Comparison of ENCODE assay signal across 13 mouse cellular contexts in genomic region chr6:115990479-115990878, GRCm38 (mm10). TPM values are rescaled to one million over a fixed set of nuclear protein-coding genes. Genes with fewer than 3 reads are reported as not detected.
DNase-seq lines count a peak whose midpoint lies in the region; ATAC-seq and TF ChIP-seq lines count a peak whose summit lies in the region.
"Had no signal": no experiment of that assay in that cellular context is flagged by ENCODE, and none has a peak within 500 bp of the region (broad histone marks: within the 10 kb centered on the region; RNA-seq: fewer than 3 reads in every experiment).

No protein-coding gene starts in this region.

- peak overlapping the region; percentile 83 for H3K9ac ChIP-seq in kidney, postnatal 0 days (ENCODE audit: low read depth, low read length)
- H3K9ac ChIP-seq in forebrain, embryonic 16.5 days (replicated peaks; ENCODE audit: low read depth, low read length), result no peak overlapping the region
- no peak overlapping the region for H3K9ac ChIP-seq in limb, embryonic 15.5 days

- 71% methylated on average over 9 of the region's 9 CpGs for WGBS in kidney, postnatal 0 days
- 90% methylated on average over 9 of the region's 9 CpGs for WGBS in embryonic facial prominence, embryonic 10.5 days
- WGBS in forebrain, embryonic 16.5 days, result 80% methylated on average over 9 of the region's 9 CpGs
- WGBS in limb, embryonic 15.5 days, result 79% methylated on average over 9 of the region's 9 CpGs

- no peak for TF ChIP-seq CTCF in kidney, postnatal 0 days (IDR thresholded peaks at IDR 0.05; ENCODE audit: low read depth)

- H3K4me3 ChIP-seq in kidney, postnatal 0 days (replicated peaks; ENCODE audit: low read depth, low read length), result peak overlapping the region; percentile 70
- H3K4me3 ChIP-seq in embryonic facial prominence, embryonic 10.5 days, result peak overlapping the region; percentile 62
- H3K4me3 ChIP-seq in forebrain, embryonic 16.5 days (replicated peaks; ENCODE audit: low read length), result no peak overlapping the region
- peak overlapping the region; percentile 62 for H3K4me3 ChIP-seq in limb, embryonic 15.5 days

- no peaks in the 10 kb centered on the region for H3K36me3 ChIP-seq in kidney, postnatal 0 days (ENCODE audit: insufficient read depth, low read length)
- H3K36me3 ChIP-seq in embryonic facial prominence, embryonic 10.5 days (replicated peaks), result no peaks in the 10 kb centered on the region
- no peaks in the 10 kb centered on the region for H3K36me3 ChIP-seq in forebrain, embryonic 16.5 days (ENCODE audit: control insufficient read depth, insufficient read depth)
- H3K36me3 ChIP-seq in limb, embryonic 15.5 days, result no peaks in the 10 kb centered on the region

- peaks cover 43% of the 10 kb centered on the region for H3K4me1 ChIP-seq in kidney, postnatal 0 days (replicated peaks; ENCODE audit: insufficient read depth, low read length)
- peaks cover 65% of the 10 kb centered on the region for H3K4me1 ChIP-seq in embryonic facial prominence, embryonic 10.5 days
- H3K4me1 ChIP-seq in forebrain, embryonic 16.5 days (replicated peaks; ENCODE audit: control insufficient read depth, insufficient read depth, low read length), result peaks cover 27% of the 10 kb centered on the region
- H3K4me1 ChIP-seq in limb, embryonic 15.5 days, result peaks cover 59% of the 10 kb centered on the region

- H3K9me3 ChIP-seq in kidney, postnatal 0 days (replicated peaks; ENCODE audit: low read length), result no peaks in the 10 kb centered on the region
- no peaks in the 10 kb centered on the region for H3K9me3 ChIP-seq in embryonic facial prominence, embryonic 10.5 days
- no peaks in the 10 kb centered on the region for H3K9me3 ChIP-seq in forebrain, embryonic 16.5 days (ENCODE audit: control insufficient read depth, low read length)
- no peaks in the 10 kb centered on the region for H3K9me3 ChIP-seq in limb, embryonic 15.5 days

- H3K4me2 ChIP-seq in kidney, postnatal 0 days (ENCODE audit: low read length), result peak overlapping the region; percentile 82
- peak overlapping the region; percentile 91; the same call in 1 of the 2 replicates for H3K4me2 ChIP-seq in forebrain, embryonic 16.5 days (ENCODE audit: low read length)
- H3K4me2 ChIP-seq in limb, embryonic 15.5 days, result peak overlapping the region; percentile 94; the same call in 1 of the 2 replicates

- no peak for DNase-seq in kidney, postnatal 0 days (ENCODE audit: low spot score)
- DNase-seq in kidney, postnatal 4 days, result no peak
- DNase-seq in embryonic facial prominence, embryonic 10.5 days (ENCODE audit: low spot score), result no peak
- no peak for DNase-seq in urinary bladder, adult 2 months (ENCODE audit: low spot score)
- no peak for DNase-seq in adrenal gland, postnatal 10 days
- no peak for DNase-seq in testis, postnatal 14 days (ENCODE audit: low spot score)
- DNase-seq: kidney, postnatal 36 days; midbrain, embryonic 14.5 days had no signal

- no peak overlapping the region for H3K27ac ChIP-seq in kidney, postnatal 0 days
- H3K27ac ChIP-seq in embryonic facial prominence, embryonic 10.5 days (replicated peaks), result no peak overlapping the region; the same call in 1 of the 2 replicates
- H3K27ac ChIP-seq in forebrain, embryonic 16.5 days (ENCODE audit: low read length), result no peak overlapping the region
- H3K27ac ChIP-seq in limb, embryonic 15.5 days, result no peak overlapping the region

- ATAC-seq in kidney, postnatal 0 days (replicated peaks; ENCODE audit: low FRiP score, low read depth), result no peak
- ATAC-seq in forebrain, embryonic 16.5 days, result no peak
- no peak for ATAC-seq in limb, embryonic 15.5 days (ENCODE audit: insufficient number of reproducible peaks, low FRiP score, low TSS enrichment, low read depth)

- no peaks in the 10 kb centered on the region; the same call in 1 of the 2 replicates for H3K27me3 ChIP-seq in kidney, postnatal 0 days (ENCODE audit: insufficient read depth, low read length)
- H3K27me3 ChIP-seq in embryonic facial prominence, embryonic 10.5 days (replicated peaks; ENCODE audit: low read depth, poor library complexity, severe bottlenecking), result peaks cover 92% of the 10 kb centered on the region
- peaks cover 19% of the 10 kb centered on the region for H3K27me3 ChIP-seq in forebrain, embryonic 16.5 days (replicated peaks; ENCODE audit: control insufficient read depth, insufficient read depth, low read length)
- H3K27me3 ChIP-seq in limb, embryonic 15.5 days, result peaks cover 42% of the 10 kb centered on the region

RNA-seq across cellular contexts. Expression of gene Plxnd1, which starts 4.3 kb away (rescaled TPM):
- 42.3 and 42.4 TPM in 2 replicates for polyA plus RNA-seq in kidney, postnatal 0 days (2015; fragmentation: Nextera tagmentation; extraction: Ambion mirVana)
- 26.8 and 28.1 TPM in 2 replicates for polyA plus RNA-seq in embryonic facial prominence, embryonic 10.5 days (2016; fragmentation: Nextera tagmentation; extraction: Ambion mirVana)
- polyA plus RNA-seq in forebrain, embryonic 16.5 days (2015; fragmentation: Nextera tagmentation; extraction: Ambion mirVana), result 19.4 and 19.8 TPM in 2 replicates
- 31.7 and 32.2 TPM in 2 replicates for polyA plus RNA-seq in limb, embryonic 15.5 days (2015; fragmentation: Nextera tagmentation; extraction: Ambion mirVana)
- 35.8 and 45.2 TPM in 2 replicates for polyA plus RNA-seq in urinary bladder, adult 2 months (2012; rRNA removed)
- 100 to 1,000 TPM; 155 to 215 TPM for total RNA-seq in adrenal gland, postnatal 10 days (2021)

RNA-seq across cellular contexts. Expression of gene H1foo, which starts 45.7 kb away (rescaled TPM):
- not detected in 2 replicates for polyA plus RNA-seq in kidney, postnatal 0 days (2015; fragmentation: Nextera tagmentation; extraction: Ambion mirVana)
- polyA plus RNA-seq in embryonic facial prominence, embryonic 10.5 days (2016; fragmentation: Nextera tagmentation; extraction: Ambion mirVana), result not detected in 2 replicates
- not detected in 2 replicates for polyA plus RNA-seq in forebrain, embryonic 16.5 days (2015; fragmentation: Nextera tagmentation; extraction: Ambion mirVana)
- polyA plus RNA-seq in limb, embryonic 15.5 days (2015; fragmentation: Nextera tagmentation; extraction: Ambion mirVana), result not detected in 2 replicates
- polyA plus RNA-seq in urinary bladder, adult 2 months (2012; rRNA removed), result not detected in 2 replicates
- total RNA-seq in adrenal gland, postnatal 10 days (2021), result not detected
- total RNA-seq: adrenal gland, postnatal 4 days; ES-E14 had no signal
- polyA plus RNA-seq: midbrain, embryonic 14.5 days; spleen, adult 2 months had no signal

RNA-seq across cellular contexts. Expression of gene Rho, which starts 58.9 kb away (rescaled TPM):
- not detected in 2 replicates for polyA plus RNA-seq in kidney, postnatal 0 days (2015; fragmentation: Nextera tagmentation; extraction: Ambion mirVana)
- 0.33 and 0.51 TPM in 2 replicates for polyA plus RNA-seq in embryonic facial prominence, embryonic 10.5 days (2016; fragmentation: Nextera tagmentation; extraction: Ambion mirVana)
- 0.15 TPM in 1 of 2 replicates, not detected in the other for polyA plus RNA-seq in forebrain, embryonic 16.5 days (2015; fragmentation: Nextera tagmentation; extraction: Ambion mirVana)
- polyA plus RNA-seq in limb, embryonic 15.5 days (2015; fragmentation: Nextera tagmentation; extraction: Ambion mirVana), result 0.12 and 0.16 TPM in 2 replicates
- polyA plus RNA-seq in urinary bladder, adult 2 months (2012; rRNA removed), result 0.44 and 0.66 TPM in 2 replicates
- total RNA-seq in adrenal gland, postnatal 10 days (2021), result under 1 TPM; 0.39 to 0.42 TPM
